Mouse (Mus musculus): Measurements from ENCODE around the gene Rpl36. TPM values are rescaled to one million over a fixed set of nuclear protein-coding genes. Genes with fewer than 3 reads are reported as not detected.

Rpl36 gene
- polyA plus RNA-seq (2012; rRNA removed): 2,428 and 2,960 TPM in 2 replicates
- 2,222 and 2,347 TPM in 2 replicates for polyA plus RNA-seq (2014; fragmentation: Nextera tagmentation; extraction: Ambion mirVana)

GRCm38 (mm10) chr17:56613236-56613844, at the start of gene Rpl36:
TSS of gene Rpl36 (plus strand) at chr17:56613416.
- no peaks in the 10 kb centered on the region for H3K27me3 ChIP-seq (ENCODE audit: control insufficient read depth, insufficient read depth, low read length)
- peak within 1 kb of the TSS; percentile 71 for H3K4me3 ChIP-seq (replicated peaks; ENCODE audit: low read length)
- H3K9ac ChIP-seq (ENCODE audit: low read depth, low read length, severe bottlenecking): peak within 1 kb of the TSS; percentile 83
- H3K4me1 ChIP-seq (ENCODE audit: control insufficient read depth, insufficient read depth, low read length): peaks cover 20% of the 10 kb centered on the region
- peaks cover 40% of the 10 kb centered on the region for H3K36me3 ChIP-seq (ENCODE audit: control insufficient read depth, insufficient read depth, low read length)
- peak; percentile 94 for DNase-seq (ENCODE audit: low spot score)
- peak within 1 kb of the TSS; percentile 92 for H3K27ac ChIP-seq (replicated peaks; ENCODE audit: low read depth, low read length)
- WGBS: 3% methylated on average over 52 of the region's 52 CpGs
- peak within 1 kb of the TSS; percentile 69 for H3K4me2 ChIP-seq (replicated peaks; ENCODE audit: low read depth, low read length, severe bottlenecking)
- ATAC-seq (ENCODE audit: low FRiP score, low read depth): peak; percentile 73
- H3K9me3 ChIP-seq (ENCODE audit: control insufficient read depth, low read length): no peaks in the 10 kb centered on the region
- TF ChIP-seq POLR2A (IDR thresholded peaks at IDR 0.05; ENCODE audit: borderline replicate concordance, extremely low read depth, insufficient read depth, insufficient read length): peak; percentile 95

DNA sequence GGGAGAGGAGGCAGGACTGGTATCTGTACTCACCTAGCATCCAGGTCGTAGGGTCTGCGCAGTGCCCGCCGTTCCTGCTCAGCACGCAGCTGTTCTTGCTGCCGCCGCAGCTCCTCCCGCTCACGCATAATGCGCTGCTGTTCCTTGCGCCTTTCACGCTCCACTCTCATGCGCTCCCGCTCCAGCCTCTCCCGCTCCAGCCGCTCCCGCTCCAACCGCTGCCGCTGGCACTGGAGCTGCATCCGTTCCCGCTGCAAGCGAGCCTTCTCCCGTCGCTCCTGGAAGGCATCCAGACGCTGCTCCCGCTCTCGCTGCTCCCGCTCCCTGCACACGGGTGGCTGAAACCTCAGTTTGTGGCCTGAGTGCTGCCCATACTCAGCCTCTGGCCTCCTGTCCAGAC, 46.9 kb upstream of the Rpl36 start:
- ATAC-seq (ENCODE audit: low FRiP score, low read depth): no peak
- H3K4me3 ChIP-seq (replicated peaks; ENCODE audit: low read length): no peak overlapping the region
- DNase-seq (ENCODE audit: low spot score): no peak
- WGBS: 92% methylated on average over 29 of the region's 29 CpGs
- no peak for TF ChIP-seq POLR2A (IDR thresholded peaks at IDR 0.05; ENCODE audit: borderline replicate concordance, extremely low read depth, insufficient read depth, insufficient read length)
- no peak overlapping the region for H3K27ac ChIP-seq (replicated peaks; ENCODE audit: low read depth, low read length)
- no peaks in the 10 kb centered on the region for H3K27me3 ChIP-seq (ENCODE audit: control insufficient read depth, insufficient read depth, low read length)
- no peaks in the 10 kb centered on the region for H3K4me1 ChIP-seq (ENCODE audit: control insufficient read depth, insufficient read depth, low read length)
- H3K36me3 ChIP-seq (ENCODE audit: control insufficient read depth, insufficient read depth, low read length): peaks cover 100% of the 10 kb centered on the region
- H3K9me3 ChIP-seq (ENCODE audit: control insufficient read depth, low read length): no peaks in the 10 kb centered on the region
- H3K9ac ChIP-seq (ENCODE audit: low read depth, low read length, severe bottlenecking): no peak overlapping the region
- H3K4me2 ChIP-seq (replicated peaks; ENCODE audit: low read depth, low read length, severe bottlenecking): no peak overlapping the region

DNA sequence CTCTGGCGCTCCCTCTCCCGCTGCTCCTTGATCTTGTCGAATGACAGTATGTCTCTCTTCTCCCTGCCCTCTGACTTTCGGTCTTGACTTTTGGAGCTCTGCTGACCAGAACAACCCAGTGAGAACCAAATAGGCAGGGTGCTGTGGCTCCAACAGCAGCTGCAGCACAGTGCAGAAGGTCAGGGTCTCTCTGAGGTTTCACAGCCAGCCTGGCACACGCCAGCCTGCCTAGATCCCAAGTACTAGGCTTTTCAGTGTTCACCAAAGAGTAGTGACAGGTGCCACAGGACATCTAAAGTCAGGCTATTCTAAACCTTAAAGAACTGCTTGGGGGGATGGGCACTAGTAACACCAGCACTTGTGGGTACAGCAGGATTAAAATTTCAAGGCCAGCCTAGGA, 46.3 kb upstream of the Rpl36 start:
- Histone ChIP-seq H3K4me2 (replicated peaks; ENCODE audit: low read depth, low read length, severe bottlenecking) (no peak overlapping the region), H3K36me3 (ENCODE audit: control insufficient read depth, insufficient read depth, low read length) (peaks cover 100% of the 10 kb centered on the region), H3K4me3 (replicated peaks; ENCODE audit: low read length) (no peak overlapping the region), H3K9ac (ENCODE audit: low read depth, low read length, severe bottlenecking) (no peak overlapping the region), H3K4me1 (ENCODE audit: control insufficient read depth, insufficient read depth, low read length) (no peaks in the 10 kb centered on the region), H3K27ac (replicated peaks; ENCODE audit: low read depth, low read length) (no peak overlapping the region), H3K27me3 (ENCODE audit: control insufficient read depth, insufficient read depth, low read length) (no peaks in the 10 kb centered on the region), H3K9me3 (ENCODE audit: control insufficient read depth, low read length) (no peaks in the 10 kb centered on the region)
- DNase-seq (ENCODE audit: low spot score): no peak
- WGBS: 89% methylated on average over 5 of the region's 5 CpGs
- no peak for ATAC-seq (ENCODE audit: low FRiP score, low read depth)
- no peak for TF ChIP-seq POLR2A (IDR thresholded peaks at IDR 0.05; ENCODE audit: borderline replicate concordance, extremely low read depth, insufficient read depth, insufficient read length)

DNA sequence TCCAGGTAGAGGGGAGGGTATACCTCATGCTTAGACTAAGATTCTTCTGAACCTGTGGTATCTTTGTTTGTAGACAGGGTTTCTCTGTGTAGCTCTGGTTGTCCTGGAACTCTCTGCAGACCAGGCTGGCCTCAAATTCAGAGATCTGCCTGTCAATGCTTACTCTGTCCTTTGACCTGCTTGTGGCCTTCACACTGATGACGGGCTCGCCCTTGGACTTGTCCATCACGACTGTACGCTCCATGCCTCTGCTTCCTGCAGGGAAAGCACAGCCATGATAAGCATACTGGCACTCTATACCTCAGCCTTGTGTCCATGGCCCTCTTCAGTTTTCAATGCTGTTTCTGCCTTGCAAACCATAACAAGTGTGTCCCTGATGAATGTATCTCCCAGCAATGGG, 45.8 kb upstream of the Rpl36 start:
- H3K4me1 ChIP-seq (ENCODE audit: control insufficient read depth, insufficient read depth, low read length): no peaks in the 10 kb centered on the region
- DNase-seq (ENCODE audit: low spot score) (no peak), ATAC-seq (ENCODE audit: low FRiP score, low read depth) (no peak)
- peaks cover 100% of the 10 kb centered on the region for H3K36me3 ChIP-seq (ENCODE audit: control insufficient read depth, insufficient read depth, low read length)
- no peak for TF ChIP-seq POLR2A (IDR thresholded peaks at IDR 0.05; ENCODE audit: borderline replicate concordance, extremely low read depth, insufficient read depth, insufficient read length)
- H3K4me2 ChIP-seq (replicated peaks; ENCODE audit: low read depth, low read length, severe bottlenecking): no peak overlapping the region
- no peak overlapping the region for H3K27ac ChIP-seq (replicated peaks; ENCODE audit: low read depth, low read length)
- H3K9me3 ChIP-seq (ENCODE audit: control insufficient read depth, low read length): no peaks in the 10 kb centered on the region
- WGBS: 97% methylated on average over 4 of the region's 4 CpGs
- H3K27me3 ChIP-seq (ENCODE audit: control insufficient read depth, insufficient read depth, low read length): no peaks in the 10 kb centered on the region
- no peak overlapping the region for H3K9ac ChIP-seq (ENCODE audit: low read depth, low read length, severe bottlenecking)
- H3K4me3 ChIP-seq (replicated peaks; ENCODE audit: low read length): no peak overlapping the region

DNA sequence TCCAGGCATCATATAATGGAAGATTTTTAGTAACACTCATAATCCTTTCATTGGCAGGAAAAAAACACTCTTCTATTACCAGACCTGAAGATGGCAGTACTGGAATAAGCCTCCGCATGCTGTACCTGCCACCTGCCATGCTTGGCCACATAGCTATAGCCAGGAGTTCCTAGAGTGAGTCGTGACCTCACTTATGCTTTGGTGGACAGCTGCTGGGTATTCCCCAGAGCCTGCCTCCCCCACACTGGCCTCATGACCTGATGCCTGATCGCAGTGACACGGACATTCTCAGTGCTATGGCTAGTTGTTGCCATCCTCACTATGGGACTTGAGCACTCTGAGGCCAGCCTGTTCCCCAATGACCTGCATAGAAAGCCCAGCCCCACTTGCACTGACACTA, 42.9 kb upstream of the Rpl36 start:
- Histone ChIP-seq H3K9me3 (ENCODE audit: control insufficient read depth, low read length) (no peaks in the 10 kb centered on the region), H3K4me2 (replicated peaks; ENCODE audit: low read depth, low read length, severe bottlenecking) (no peak overlapping the region), H3K4me1 (ENCODE audit: control insufficient read depth, insufficient read depth, low read length) (no peaks in the 10 kb centered on the region), H3K4me3 (replicated peaks; ENCODE audit: low read length) (no peak overlapping the region), H3K36me3 (ENCODE audit: control insufficient read depth, insufficient read depth, low read length) (peaks cover 98% of the 10 kb centered on the region), H3K9ac (ENCODE audit: low read depth, low read length, severe bottlenecking) (no peak overlapping the region), H3K27ac (replicated peaks; ENCODE audit: low read depth, low read length) (no peak overlapping the region), H3K27me3 (ENCODE audit: control insufficient read depth, insufficient read depth, low read length) (no peaks in the 10 kb centered on the region)
- no peak for ATAC-seq (ENCODE audit: low FRiP score, low read depth)
- no peak for DNase-seq (ENCODE audit: low spot score)
- TF ChIP-seq POLR2A (IDR thresholded peaks at IDR 0.05; ENCODE audit: borderline replicate concordance, extremely low read depth, insufficient read depth, insufficient read length): no peak
- WGBS: 90% methylated on average over 4 of the region's 4 CpGs

Data from limb, embryonic 14.5 days (tissue).